Mouse (Mus musculus): ENCODE data around the gene Maml2.

The Maml2 gene

GRCm38 (mm10) chr9:13492807-13493206 is 195.1 kb downstream of the Maml2 start:
- no peak for DNase-seq (ENCODE audit: low read depth)

GRCm38 (mm10) chr9:13493746-13494145 is 196.0 kb downstream of the Maml2 start:
- DNase-seq (ENCODE audit: low read depth), result no peak

DNA sequence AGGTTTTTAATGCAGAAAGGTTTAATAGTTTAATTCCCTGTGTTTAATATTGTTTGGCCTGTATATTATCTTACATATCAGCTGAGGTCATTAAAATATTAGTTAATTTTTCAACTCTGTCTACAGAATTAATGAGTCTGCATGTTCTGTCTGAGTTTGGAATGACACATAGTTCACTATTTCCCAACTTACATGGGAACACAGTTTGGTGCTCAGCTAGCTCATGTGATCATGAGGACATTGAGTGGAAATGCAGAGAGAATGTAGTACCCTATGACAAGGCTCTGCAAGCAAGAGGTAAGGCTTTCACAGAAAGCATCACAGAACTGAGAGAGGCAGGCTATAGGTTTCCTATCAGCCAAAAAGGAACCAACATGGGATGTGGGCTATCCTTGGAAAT is 197.8 kb downstream of the Maml2 start:
- no peak for DNase-seq (ENCODE audit: low read depth)

- DNase-seq (ENCODE audit: low read depth), result no peak
These were observed 199.3 kb downstream of the Maml2 start for GRCm38 (mm10) chr9:13497016-13497415.

DNA sequence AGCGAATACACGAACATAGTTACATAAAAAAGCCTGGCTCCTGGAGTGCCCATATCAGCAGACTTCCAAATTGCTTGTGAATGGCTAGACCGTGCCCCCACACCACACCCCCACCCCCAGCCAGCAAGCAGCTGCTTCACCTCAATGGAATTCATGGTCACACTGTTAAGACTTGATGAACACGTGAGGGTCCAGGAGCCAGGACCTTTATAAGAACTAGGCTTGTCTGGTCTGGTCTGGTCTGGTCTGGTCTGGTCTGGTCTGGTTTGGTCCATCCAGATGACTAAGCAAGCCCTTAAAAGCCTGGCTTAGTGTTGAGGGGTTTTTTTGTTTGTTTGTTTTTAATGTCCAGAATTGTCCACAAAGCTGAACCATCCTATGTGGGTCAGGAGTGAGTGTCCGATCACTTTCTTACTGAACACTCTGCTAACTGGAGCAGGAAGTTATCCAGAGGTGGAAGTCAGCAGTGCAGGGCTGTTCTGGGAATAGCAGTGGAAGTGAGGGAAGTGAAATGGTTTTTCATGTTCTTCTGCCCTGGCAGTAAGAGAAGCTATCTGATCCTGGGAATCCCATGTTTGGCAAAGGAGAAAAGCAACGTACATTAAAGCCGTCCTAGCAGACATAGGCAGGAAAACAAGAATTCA is 200.1 kb downstream of the Maml2 start:
- DNase-seq (ENCODE audit: low read depth), result no peak

DNA sequence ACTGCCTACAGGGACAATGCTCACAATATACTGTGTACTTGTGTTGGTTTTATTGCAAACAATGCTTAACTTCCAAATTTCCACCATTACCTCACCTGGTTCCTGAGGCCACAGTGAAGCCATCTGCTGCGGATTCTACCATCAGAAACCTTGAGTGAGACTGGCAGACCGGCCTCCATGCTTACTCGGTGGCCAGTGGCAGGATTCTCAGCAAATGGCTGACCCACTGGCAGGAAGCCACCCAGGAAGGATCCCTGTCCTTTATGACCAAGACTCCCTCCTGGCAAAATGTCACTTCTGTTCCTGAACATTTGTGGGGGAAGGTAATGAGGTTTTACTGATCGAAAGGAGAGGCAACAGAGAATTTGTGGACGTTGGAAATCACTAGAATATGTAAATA is 202.3 kb downstream of the Maml2 start:
- DNase-seq (ENCODE audit: low read depth), result no peak

DNA sequence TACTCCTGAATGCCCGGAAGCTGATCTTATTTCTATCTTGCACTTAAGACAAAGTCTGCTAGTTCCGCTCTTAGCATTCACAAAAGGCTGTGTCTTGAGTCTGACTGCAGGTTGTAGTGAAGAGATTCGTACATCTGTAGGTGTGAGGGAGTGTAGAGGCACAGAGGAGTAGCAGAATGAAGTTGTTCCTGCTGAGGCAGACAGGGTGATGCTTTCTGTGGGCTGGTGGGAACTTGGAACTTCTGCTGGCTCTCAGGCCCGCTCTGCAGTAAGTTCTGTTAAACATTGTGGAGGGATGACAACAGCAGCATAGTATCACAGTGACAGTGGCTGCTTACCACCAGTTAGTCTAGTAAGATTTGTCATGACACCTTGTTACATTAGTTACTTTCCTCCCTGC is 207.3 kb downstream of the Maml2 start:
- DNase-seq (ENCODE audit: low read depth), result no peak

DNA sequence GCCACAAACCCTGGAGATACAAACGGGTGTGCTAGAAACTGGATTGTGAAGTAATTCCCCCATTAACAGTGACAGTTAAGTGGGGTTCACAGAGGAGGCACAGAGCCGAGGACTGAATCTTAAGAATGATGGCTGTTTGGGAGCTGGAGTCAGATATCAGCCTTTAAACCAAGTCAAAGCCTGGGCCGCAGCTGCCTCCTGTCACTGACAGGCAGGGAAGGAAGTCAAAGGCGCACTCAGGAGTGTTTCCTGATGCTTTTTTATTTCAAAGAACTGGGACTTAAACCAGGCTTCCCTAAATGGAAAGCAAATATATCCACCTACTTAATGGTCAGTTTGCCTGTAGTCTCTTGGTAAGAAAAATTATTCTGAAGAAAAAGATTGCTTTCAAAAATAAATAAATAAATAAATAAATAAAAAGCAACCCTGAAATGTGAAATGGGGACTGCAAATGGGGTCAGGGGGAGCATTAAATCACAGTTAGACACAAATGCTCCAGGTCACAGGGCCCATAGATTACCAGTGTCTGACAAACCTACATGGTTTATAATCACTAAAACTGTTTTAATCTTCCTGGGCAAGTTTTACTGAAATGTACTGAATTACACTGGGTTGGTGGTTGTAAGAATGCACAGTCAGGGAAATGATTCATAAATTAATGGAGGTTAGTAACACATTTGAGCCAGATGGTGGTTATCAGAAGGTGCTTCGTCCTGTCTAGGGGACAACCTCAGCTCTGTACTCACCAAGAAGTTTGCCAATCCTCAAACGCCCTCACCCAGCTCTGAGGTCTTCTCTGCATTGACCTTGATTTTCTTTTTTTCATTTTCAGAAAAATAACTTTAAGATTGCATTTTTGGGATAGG is 209.4 kb downstream of the Maml2 start:
- no peak for DNase-seq (ENCODE audit: low read depth)

DNA sequence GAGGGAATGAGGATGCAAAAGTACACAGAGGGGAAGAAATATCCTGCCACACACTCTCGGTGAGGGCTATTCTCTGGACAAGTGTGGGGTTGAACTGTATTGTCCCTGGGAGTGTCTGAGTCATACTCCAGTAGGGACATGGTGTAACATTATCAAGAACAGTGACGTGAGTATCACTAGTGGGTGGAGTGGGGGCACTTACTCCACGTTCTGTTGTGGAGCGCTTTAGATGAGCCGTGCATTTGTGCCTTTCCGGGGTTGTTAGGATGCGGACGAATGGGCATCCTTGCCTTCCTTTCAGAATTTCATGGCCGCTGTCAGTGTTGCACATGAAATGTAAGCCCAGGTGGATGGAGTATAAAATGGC is 210.0 kb downstream of the Maml2 start:
- no peak for DNase-seq (ENCODE audit: low read depth)

DNA sequence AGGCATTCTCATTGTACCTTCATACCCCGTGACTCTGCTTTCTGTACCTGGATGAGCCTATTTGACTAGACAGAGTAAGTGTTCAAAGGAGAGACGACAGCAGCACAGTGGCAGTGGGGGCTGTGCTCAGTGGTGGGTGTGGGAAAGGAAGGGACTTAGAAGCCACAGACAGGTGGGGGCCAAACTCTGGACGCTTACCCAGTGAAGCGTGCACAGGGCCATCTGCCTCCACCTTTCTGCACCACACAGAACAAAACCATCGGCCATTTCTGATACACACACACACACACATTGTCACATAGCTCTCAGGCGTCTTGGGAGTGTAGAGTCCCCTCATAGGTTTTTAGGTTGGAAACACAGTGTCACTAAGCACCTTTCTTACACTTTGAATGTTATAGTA is 212.0 kb downstream of the Maml2 start:
- DNase-seq (ENCODE audit: low read depth), result no peak

- no peak for DNase-seq (ENCODE audit: low read depth)
These were observed 213.0 kb downstream of the Maml2 start for GRCm38 (mm10) chr9:13510621-13511369.

DNA sequence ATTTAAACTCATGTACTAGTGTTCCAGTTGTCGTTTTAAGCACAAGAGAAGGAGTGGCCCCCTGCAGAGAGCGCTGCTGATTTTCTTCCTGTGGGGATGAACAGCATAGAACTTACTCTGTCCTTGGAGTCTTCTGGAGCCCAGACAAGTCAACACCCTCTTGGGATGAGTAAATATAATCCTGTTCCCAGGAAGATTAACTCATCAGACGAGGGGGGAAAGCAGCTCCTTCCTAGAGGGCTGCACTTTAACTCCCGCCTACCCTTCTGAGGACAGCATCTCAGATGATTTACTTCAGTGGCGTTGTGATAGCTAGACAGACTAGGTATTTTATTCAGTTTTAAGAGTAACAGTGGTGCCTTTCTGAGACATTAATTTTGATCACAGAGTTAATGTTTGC is 215.4 kb downstream of the Maml2 start:
- no peak for DNase-seq (ENCODE audit: low read depth)

GRCm38 (mm10) chr9:13514435-13514834 is 216.7 kb downstream of the Maml2 start:
- no peak for DNase-seq (ENCODE audit: low read depth)

DNA sequence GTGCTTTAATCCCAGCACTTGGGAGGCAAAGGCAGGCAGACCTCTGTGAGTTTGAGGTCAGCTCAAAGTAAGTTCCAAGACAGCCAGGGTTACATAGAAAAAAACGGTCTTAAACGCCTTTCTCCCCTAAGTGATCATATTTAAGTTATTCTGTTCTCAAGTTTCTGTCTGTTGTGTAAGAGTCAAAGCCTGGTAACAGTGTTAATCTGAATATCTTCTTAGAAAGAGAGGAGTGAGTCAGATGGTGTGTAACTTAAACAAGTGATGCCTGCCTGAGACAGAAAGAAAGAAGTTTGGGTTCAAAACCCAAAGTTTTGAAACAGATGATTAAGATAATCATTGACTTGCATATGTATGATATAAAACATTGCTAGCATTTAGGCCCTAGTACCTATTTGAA is 218.2 kb downstream of the Maml2 start:
- no peak for DNase-seq (ENCODE audit: low read depth)

- DNase-seq (ENCODE audit: low read depth), result no peak
These were observed 220.3 kb downstream of the Maml2 start for GRCm38 (mm10) chr9:13518031-13518430.

DNA sequence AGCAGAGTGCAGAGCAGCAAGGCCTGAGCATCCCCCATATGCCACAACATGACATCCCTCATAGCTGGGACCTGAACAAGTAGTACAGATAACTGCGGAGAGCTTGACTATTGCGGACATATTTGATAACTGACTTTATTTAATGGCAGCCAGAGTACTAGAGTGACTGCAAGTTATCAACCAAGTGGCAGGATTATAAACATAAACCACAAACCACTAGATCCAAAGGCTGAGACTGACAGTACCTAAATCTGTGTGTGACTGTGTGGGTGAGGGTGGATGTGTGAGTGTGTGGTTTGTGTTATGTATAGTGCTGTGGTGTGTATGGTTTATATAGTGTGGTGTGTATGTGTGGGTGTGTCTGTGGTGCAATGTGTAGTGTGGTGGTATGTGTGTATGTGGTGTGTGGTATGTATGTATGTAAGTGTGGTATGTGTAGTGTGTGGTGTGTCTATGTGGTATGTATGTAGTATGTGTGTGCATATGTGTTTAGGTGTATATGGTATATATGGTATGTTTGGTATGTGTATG is 220.7 kb downstream of the Maml2 start:
- no peak for DNase-seq (ENCODE audit: low read depth)

GRCm38 (mm10) chr9:13522061-13522820 is 224.5 kb downstream of the Maml2 start:
- DNase-seq (ENCODE audit: low read depth), result no peak

DNA sequence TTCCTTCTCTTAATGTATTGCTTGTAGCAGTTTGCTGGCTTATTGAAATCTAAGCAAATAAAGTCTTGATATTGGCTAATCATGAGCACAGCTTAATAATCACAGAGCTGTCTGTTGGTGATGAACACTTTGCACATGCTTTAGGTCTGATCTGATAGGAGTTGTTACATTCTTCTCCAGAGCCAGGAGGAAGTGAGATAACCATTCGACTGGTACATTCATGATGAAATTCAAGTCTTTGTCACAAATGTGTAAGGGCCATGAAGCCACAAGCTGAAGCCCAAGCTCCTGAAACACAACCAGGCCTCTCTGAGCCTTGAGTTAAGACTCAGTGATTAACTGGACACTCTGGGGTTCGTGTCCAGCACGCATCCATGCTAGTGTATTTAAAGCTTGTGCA is 225.3 kb downstream of the Maml2 start:
- DNase-seq (ENCODE audit: low read depth), result no peak

GRCm38 (mm10) chr9:13525075-13525474 is 227.3 kb downstream of the Maml2 start:
- DNase-seq (ENCODE audit: low read depth), result no peak

GRCm38 (mm10) chr9:13525561-13526255 is 228.0 kb downstream of the Maml2 start:
- no peak for DNase-seq (ENCODE audit: low read depth)

DNA sequence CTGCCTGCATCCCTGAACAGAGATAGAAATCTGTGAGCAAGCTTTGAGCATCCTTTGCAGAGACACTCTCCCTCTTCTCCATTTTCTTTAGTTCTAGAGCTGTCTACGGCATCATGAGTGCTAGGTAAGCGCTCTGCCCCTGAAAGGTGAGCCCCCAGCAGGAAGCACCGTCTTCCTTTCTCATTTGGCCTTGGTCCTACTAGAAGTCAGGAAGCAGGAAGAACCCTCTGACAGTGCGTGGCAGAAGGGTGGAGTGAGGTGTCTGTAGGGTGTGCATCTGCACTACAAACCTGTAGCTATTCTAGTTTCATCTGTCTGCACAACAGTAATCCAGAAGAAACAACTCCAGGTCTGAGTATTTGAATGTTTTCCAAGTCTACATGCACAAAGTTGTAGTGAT is 232.8 kb downstream of the Maml2 start:
- DNase-seq (ENCODE audit: low read depth), result no peak

All from c-Kit-positive CD71-negative TER-119-negative erythroid progenitor cells, embryonic 14.5 days (primary cell).